Mouse (Mus musculus) layer of hippocampus, adult 9-11 months (tissue): Measurements from ENCODE around the gene Zic1.

Experiments used
- DNase-seq: peaks from one replicate; pipeline ENCODE4 v3.0.0; 2022

The Zic1 gene

GRCm38 (mm10) chr9:91365664-91366063 is at the start of gene Zic1:
Gene Zic1 (minus strand): TSS chr9:91365810.
- DNase-seq: no peak

- no peak for DNase-seq
Measured at GRCm38 (mm10) chr9:91414007-91414661, 48.5 kb upstream of the Zic1 start.

- DNase-seq: no peak
Measured at GRCm38 (mm10) chr9:91409771-91410170, 44.2 kb upstream of the Zic1 start.

- no peak for DNase-seq
Measured at GRCm38 (mm10) chr9:91406258-91406763, 40.7 kb upstream of the Zic1 start.

DNA sequence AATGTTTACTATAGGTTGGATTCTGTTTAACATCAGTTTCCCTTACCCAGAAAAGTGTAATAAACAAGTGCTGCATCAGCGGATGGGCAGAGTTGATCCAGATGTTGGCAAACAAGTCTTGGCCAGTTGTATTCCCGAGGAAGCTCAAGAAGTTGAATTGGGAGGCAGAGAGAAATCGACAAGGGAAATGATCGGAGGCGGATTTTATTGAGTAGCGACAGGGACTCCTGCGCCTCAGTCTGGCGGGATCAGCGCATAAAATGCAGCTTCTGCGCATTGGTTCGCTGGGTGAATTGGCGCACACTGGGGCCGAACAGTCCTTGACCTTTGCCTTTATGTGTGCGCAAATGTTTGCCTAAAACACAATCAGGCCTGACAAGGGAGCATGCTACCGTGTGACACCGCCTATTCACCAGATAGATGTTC is 40.2 kb upstream of the Zic1 start:
- DNase-seq: no peak

DNA sequence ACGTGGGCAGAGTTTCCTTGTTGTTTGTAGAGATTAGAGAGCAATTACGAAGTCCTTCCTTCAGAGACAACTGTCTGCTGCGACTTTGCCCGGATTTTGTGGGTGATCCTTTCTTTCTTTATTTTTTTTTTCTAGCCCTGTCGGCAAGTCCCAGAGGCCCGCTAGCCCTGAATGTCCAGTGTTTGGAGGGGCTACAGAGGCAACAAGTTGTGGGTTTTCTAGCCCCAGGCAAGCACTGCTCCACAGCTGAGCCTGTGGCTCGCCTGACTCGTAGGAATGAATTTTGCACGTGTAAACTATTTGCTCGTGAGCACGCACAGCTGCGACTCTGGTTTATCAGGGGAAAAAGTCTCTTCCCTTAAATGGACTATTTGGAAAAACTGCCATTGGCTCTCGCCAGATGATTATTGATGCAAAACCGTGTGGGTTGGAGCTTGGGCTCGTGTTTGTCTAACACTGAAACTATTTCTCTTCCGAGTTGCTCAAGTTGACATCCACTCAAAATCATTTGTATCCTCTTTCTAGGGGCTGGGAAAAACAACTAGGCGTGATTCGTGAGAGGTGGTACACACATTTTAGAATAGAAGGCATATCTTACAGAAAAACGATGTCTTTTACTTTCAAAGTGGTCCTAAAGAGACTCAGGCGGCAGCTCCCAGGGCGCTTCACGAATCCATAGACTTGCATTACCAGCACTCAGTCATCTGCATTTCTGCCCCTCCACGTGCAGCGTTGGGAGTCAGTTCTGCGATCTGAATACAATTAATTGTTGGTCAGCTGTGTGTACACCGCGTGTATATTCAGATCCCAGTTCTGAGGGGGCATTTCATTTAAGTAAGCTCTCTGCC is 39.5 kb upstream of the Zic1 start:
- no peak for DNase-seq

DNA sequence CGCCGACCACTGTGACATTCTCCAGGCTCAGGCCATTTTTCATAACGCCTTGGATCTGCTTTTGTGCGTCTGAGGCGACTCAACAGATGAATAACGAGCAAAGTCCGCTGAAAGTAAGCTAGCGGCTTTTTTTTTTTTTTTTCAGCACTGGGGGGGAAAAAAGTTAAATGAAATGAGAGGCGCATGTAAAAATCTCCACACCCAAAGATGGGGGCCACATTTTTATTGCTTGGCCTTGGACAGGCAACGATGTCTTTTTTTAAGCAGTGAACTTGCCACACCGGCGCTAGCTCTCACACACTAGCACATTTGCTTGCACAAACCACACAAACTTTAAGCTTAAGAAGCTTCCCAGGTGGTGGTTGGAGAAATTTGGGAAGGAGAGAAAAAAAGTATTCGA is 38.6 kb upstream of the Zic1 start:
- no peak for DNase-seq

DNA sequence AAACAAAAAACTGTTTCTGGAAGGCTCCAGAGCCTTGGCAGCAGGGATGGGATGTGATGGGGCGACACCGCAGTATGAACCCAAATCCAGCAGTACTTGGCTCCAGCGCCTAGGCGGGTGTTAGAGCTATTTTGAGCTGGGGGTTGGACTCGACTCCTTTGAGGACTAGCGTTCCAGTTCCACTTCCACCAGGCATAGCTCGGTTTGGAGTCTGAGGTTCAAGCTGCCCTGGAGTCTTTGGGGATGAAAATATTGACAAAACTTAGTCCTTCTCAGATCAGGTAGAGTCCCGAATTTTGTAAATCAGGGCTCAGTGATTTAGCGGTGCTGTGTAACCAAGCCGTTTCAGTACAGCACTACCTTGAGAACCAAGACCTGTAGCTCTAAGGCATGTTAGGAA is 35.9 kb upstream of the Zic1 start:
- no peak for DNase-seq

DNA sequence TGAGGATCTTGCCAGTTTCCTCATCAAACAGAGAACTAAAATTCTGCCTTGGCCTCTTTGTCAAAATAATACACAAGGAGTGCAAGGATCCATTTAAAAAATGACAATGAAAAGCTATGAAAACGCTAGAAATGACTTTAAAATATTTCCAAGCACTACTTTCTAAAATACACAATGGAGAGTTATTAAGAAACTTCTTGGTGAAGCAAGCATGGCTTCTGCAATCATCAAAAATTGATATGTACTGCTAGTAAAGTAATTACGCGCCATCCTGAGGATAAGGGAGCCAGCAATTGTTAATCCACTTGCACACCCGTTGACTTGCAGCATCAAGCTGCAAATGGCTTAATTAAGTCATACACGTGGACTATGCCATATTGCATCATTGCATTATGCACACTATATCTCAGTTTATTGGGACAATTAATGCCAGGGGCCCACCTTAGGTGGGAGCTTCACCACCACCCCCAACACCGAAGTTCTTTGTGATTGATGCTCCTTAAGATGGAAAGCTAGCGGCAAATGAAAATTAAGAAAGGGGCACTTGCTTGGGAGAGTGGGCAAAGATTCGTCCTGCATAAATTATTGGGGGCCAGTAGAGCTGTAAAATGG is 35.0 kb upstream of the Zic1 start:
- DNase-seq: no peak

GRCm38 (mm10) chr9:91399976-91400375 is 34.4 kb upstream of the Zic1 start:
- DNase-seq: no peak

DNA sequence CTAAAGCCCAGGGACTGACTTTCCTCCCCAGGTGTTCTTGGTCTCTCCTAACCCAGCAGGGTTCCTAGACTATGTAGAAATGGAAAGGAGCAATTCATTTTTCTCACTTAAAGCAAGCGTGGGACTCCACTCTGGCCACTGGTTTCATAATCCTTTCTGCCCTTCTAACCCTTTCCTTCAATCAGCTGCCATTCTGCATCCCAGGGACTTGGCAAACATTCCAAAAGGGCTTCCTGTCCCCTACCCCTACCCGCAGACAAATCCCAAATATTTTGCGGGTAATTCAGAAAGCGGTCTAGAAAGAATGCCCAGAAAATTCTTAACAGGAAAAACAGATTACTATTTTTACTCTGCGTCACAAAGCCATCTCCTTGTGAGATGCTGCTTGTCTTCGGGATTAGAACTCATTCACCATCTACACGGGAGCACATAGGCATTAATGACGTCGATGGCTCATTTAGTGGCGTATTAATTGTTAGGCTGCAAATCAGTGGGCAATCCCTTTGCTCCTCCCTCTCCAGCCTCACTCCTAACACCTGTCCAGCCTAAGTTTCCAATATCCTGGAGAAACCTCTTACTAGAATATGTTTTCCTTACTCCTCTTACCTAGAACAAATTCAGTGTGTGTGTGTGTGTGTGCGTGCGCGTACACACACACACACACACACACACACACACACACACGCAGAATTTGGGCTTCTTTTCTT is 29.6 kb upstream of the Zic1 start:
- no peak for DNase-seq

GRCm38 (mm10) chr9:91394211-91394646 is 28.6 kb upstream of the Zic1 start:
- DNase-seq: no peak

- no peak for DNase-seq
Measured at GRCm38 (mm10) chr9:91393376-91394068, 27.9 kb upstream of the Zic1 start.

DNA sequence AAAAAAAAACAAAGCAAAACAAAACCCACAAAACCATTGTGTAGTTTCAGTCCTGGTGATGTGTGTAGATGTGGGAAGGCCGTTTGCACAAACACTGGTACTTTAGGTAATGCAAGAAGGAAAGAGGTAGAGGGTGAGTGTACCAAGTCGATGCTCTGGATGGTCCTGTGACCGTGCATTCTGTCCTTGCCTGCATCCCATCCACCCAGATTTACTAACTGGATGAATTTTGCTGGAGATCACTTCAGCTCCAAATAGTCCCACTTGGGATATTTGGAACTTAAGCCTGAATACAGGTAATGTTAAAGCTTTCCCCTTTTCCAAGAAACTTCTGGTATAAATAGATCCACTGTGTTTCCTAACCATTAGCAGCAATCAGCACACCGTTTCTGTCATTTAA is 22.6 kb upstream of the Zic1 start:
- DNase-seq: no peak

GRCm38 (mm10) chr9:91387740-91388080 is 22.1 kb upstream of the Zic1 start:
- DNase-seq: no peak

- DNase-seq: no peak
Measured at GRCm38 (mm10) chr9:91386891-91387739, 21.5 kb upstream of the Zic1 start.

- DNase-seq: no peak
Measured at GRCm38 (mm10) chr9:91386502-91386890, 20.9 kb upstream of the Zic1 start.

DNA sequence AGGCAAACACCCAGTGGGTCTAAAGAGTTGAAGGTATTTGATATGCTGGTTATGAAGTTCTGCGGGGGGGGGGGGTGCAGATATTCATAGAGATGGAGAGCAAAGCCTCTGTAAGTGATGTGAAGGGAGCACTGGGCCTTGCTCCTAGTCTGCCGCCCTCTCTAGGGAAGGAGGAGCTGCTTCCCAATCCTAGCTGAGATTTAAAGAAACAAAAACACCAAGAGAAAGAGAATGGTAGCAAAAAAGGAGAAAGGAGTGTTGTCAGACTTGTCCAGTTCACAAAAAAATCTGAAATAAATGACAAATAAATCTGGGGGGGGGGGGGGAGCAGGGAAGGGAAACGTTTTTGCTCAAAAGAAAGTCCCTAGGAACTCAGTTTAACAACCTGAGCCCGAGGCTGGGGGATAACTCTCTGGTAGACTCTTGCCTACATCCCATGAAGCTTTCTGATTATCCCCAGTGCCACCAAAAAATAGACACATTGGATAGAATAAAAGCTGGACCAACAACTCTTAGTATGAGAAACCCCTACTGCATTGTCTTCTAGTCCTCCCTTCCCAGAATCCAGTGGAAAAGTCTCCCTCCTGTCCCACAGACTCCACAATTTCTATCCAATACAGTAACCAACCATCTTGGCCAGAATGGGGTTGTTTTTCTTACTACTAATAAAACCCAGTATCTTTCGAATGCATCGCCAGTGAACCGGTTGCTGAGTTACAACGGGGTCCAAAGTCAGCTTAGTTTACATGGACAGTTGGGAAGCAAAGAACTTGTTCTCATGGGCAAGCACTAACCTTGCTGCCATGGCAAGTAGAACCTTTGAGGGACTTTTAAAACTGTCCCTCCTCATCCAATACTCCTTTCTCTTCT is 20.2 kb upstream of the Zic1 start:
- DNase-seq: no peak

GRCm38 (mm10) chr9:91384693-91385560 is 19.3 kb upstream of the Zic1 start:
- DNase-seq: no peak

DNA sequence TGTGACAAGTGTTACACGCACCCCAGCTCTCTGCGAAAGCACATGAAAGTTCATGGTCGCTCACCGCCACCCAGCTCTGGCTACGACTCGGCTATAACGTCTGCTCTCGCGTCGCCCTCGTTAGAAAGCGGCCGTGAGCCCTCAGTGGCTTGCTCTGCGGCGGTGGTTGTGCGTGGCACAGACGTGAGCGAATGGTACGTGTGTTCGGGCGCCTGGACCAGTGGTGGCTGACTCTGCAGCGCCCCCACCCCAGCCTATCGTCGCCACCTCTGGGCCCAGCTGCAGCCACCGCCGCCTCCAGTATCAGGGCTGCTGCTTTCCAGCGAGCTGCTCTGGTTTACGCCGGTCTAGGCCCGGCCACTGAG is 18.5 kb upstream of the Zic1 start:
- DNase-seq: no peak
